Comparison of ENCODE assay signal across 8 mouse cellular contexts in the genomic region with DNA sequence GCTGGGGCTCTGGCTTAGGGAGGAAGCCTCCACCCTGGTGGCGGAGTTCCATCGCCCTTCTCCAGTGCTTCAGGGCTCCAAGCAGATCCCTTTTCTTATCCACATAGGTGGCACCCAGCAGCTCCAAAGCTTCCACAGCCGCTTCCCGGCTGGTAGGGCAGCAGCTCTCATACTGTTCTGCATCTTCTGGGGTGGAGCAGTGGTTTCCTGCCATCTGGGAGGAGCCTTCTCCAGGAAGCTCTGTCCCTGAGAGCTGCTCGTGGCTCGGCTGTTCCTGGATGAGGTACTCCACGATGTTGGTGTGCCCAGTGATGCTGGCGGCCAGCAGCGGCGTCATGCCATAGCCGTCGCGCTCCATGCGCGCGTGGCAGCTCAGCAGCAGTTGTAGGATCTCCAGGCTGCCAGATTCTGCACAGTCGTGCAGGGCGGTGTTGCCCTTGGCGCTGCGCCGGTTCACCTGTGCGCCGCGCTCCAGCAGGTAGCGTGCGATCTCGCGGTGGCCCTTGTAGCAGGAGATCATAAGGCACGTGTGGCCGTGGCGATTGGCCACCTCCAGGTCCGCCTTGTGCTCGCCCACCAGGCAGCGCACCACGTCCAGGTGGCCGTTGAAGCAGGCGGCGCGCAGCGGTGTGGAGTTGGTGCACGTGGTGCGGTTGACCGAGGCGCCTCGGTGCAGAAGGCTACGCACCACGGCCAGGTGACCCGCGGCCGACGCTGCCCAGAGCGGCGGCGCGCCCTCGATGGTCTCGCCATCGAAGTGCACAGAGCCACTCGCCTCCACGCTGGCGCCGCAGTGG. TPM values are rescaled to one million over a fixed set of nuclear protein-coding genes. Genes with fewer than 3 reads are reported as not detected.
DNase-seq lines count a peak whose midpoint lies in the region; ATAC-seq and TF ChIP-seq lines count a peak whose summit lies in the region.
"Not testable (repeated sequence)": the region's sequence is repeated elsewhere in the genome, so short reads cannot be mapped to it uniquely, and the experiment has no call there.

No protein-coding gene starts in this region.

- not testable (repeated sequence) for H3K27ac ChIP-seq in ES-Bruce4 (ENCODE audit: insufficient read depth, low read length); embryonic facial prominence, embryonic 12.5 days; gastrocnemius, adult 2 months; hindbrain, embryonic 11.5 days (ENCODE audit: low read depth, low read length); kidney, postnatal 0 days; liver, embryonic 15.5 days (replicated peaks); midbrain, embryonic 12.5 days (replicated peaks); small intestine, adult 2 months (ENCODE audit: insufficient read depth, low read depth, low read length)

- peak overlapping the region; percentile 55 for H3K4me2 ChIP-seq in embryonic facial prominence, embryonic 12.5 days (replicated peaks)
- 0 out of 2 replicates have a peak overlapping the region, but pooled peaks have one; percentile 17 for H3K4me2 ChIP-seq in hindbrain, embryonic 11.5 days (replicated peaks; ENCODE audit: low read depth, low read length)
- peak overlapping the region; percentile 26 for H3K4me2 ChIP-seq in kidney, postnatal 0 days (ENCODE audit: low read length)
- H3K4me2 ChIP-seq in liver, embryonic 15.5 days = peak overlapping the region; percentile 33
- peak overlapping the region; percentile 31 for H3K4me2 ChIP-seq in midbrain, embryonic 12.5 days (replicated peaks)

- 15% methylated on average over 62 of the region's 62 CpGs for WGBS in embryonic facial prominence, embryonic 12.5 days
- 11% methylated on average over 49 of the region's 62 CpGs for WGBS in hindbrain, embryonic 11.5 days
- 14% methylated on average over 50 of the region's 62 CpGs for WGBS in kidney, postnatal 0 days
- 14% methylated on average over 62 of the region's 62 CpGs for WGBS in liver, embryonic 15.5 days (ENCODE audit: insufficient replicate concordance)
- 21% methylated on average over 52 of the region's 62 CpGs for WGBS in midbrain, embryonic 12.5 days
- WGBS in small intestine, adult 2 months = 12% methylated on average over 60 of the region's 62 CpGs

- TF ChIP-seq EP300 in ES-Bruce4 (IDR thresholded peaks at IDR 0.05; ENCODE audit: insufficient read depth, low read depth, low read length) = not testable (repeated sequence)

- intact Hi-C loops in gastrocnemius, adult 2 months (cut with DNase I) = not testable (repeated sequence)

- H3K27me3 ChIP-seq in ES-Bruce4 (ENCODE audit: control insufficient read depth, insufficient read depth, low read length, poor library complexity, severe bottlenecking); kidney, postnatal 0 days (ENCODE audit: insufficient read depth, low read length); small intestine, adult 2 months (ENCODE audit: control insufficient read depth, insufficient read depth, low read length): not testable (repeated sequence)
- peaks cover 27% of the 10 kb centered on the region for H3K27me3 ChIP-seq in embryonic facial prominence, embryonic 12.5 days
- H3K27me3 ChIP-seq in hindbrain, embryonic 11.5 days (ENCODE audit: control insufficient read depth, insufficient read depth, low read length) = peaks cover 10% of the 10 kb centered on the region
- peaks cover 40% of the 10 kb centered on the region for H3K27me3 ChIP-seq in liver, embryonic 15.5 days
- peaks cover 33% of the 10 kb centered on the region for H3K27me3 ChIP-seq in midbrain, embryonic 12.5 days

- peak; percentile 35; the same call in 1 of the 2 replicates for ATAC-seq in embryonic facial prominence, embryonic 12.5 days (ENCODE audit: insufficient number of reproducible peaks, insufficient read depth, low FRiP score, low TSS enrichment)
- ATAC-seq in hindbrain, embryonic 11.5 days (ENCODE audit: low FRiP score) = peak; percentile 26; the same call in 1 of the 2 replicates
- ATAC-seq in kidney, postnatal 0 days (replicated peaks; ENCODE audit: low FRiP score, low read depth) = peak; percentile 65
- peak; percentile 19; the same call in 1 of the 2 replicates for ATAC-seq in liver, embryonic 15.5 days (ENCODE audit: insufficient read depth)
- ATAC-seq in midbrain, embryonic 12.5 days (ENCODE audit: low FRiP score, low read depth) = not testable (repeated sequence)

- H3K9ac ChIP-seq in ES-Bruce4 (ENCODE audit: low read depth, poor library complexity, severe bottlenecking); embryonic facial prominence, embryonic 12.5 days; hindbrain, embryonic 11.5 days (ENCODE audit: low read depth, low read length); kidney, postnatal 0 days (ENCODE audit: low read depth, low read length); liver, embryonic 15.5 days; midbrain, embryonic 12.5 days (replicated peaks): not testable (repeated sequence)

- TF ChIP-seq POLR2A in ES-Bruce4 (IDR thresholded peaks at IDR 0.05; ENCODE audit: insufficient read depth, low read length); small intestine, adult 2 months (IDR thresholded peaks at IDR 0.05; ENCODE audit: low read depth, low read length): not testable (repeated sequence)

- not testable (repeated sequence) for TF ChIP-seq CTCF in ES-Bruce4 (IDR thresholded peaks at IDR 0.05; ENCODE audit: low read depth, low read length); gastrocnemius, adult 2 months (IDR thresholded peaks at IDR 0.05); kidney, postnatal 0 days (IDR thresholded peaks at IDR 0.05; ENCODE audit: low read depth); small intestine, adult 2 months (IDR thresholded peaks at IDR 0.05; ENCODE audit: extremely low read depth, insufficient read length, insufficient replicate concordance, low read depth, low read length)

- DNase-seq in gastrocnemius, adult 2 months = peak; percentile 34
- not testable (repeated sequence) for DNase-seq in hindbrain, embryonic 11.5 days (ENCODE audit: low spot score); kidney, postnatal 0 days (ENCODE audit: low spot score)

- H3K9me3 ChIP-seq in ES-Bruce4 (replicated peaks; ENCODE audit: control insufficient read depth, insufficient read depth, low read length, poor library complexity, severe bottlenecking); embryonic facial prominence, embryonic 12.5 days; hindbrain, embryonic 11.5 days (ENCODE audit: control insufficient read depth, low read length); kidney, postnatal 0 days (replicated peaks; ENCODE audit: low read length); liver, embryonic 15.5 days (replicated peaks); midbrain, embryonic 12.5 days: not testable (repeated sequence)

- not testable (repeated sequence) for H3K36me3 ChIP-seq in ES-Bruce4 (ENCODE audit: control insufficient read depth, insufficient read depth, low read length, poor library complexity, severe bottlenecking); embryonic facial prominence, embryonic 12.5 days; hindbrain, embryonic 11.5 days (ENCODE audit: control insufficient read depth, insufficient read depth, low read length); kidney, postnatal 0 days (ENCODE audit: insufficient read depth, low read length); liver, embryonic 15.5 days (replicated peaks); midbrain, embryonic 12.5 days; small intestine, adult 2 months (ENCODE audit: control insufficient read depth, insufficient read depth, low read length)

- H3K4me3 ChIP-seq in ES-Bruce4 (ENCODE audit: low read depth, low read length) = peak overlapping the region; percentile 55
- peak overlapping the region; percentile 30 for H3K4me3 ChIP-seq in embryonic facial prominence, embryonic 12.5 days
- H3K4me3 ChIP-seq in gastrocnemius, adult 2 months = peak overlapping the region; percentile 51
- H3K4me3 ChIP-seq in hindbrain, embryonic 11.5 days (ENCODE audit: low read depth, low read length) = 0 out of 2 replicates have a peak overlapping the region, but pooled peaks have one; percentile 8
- H3K4me3 ChIP-seq in kidney, postnatal 0 days (replicated peaks; ENCODE audit: low read depth, low read length); midbrain, embryonic 12.5 days: not testable (repeated sequence)
- H3K4me3 ChIP-seq in liver, embryonic 15.5 days (replicated peaks) = 0 out of 2 replicates have a peak overlapping the region, but pooled peaks have one; percentile 4
- peak overlapping the region; percentile 33; the same call in 1 of the 2 replicates for H3K4me3 ChIP-seq in small intestine, adult 2 months (ENCODE audit: low read depth, low read length)

- not testable (repeated sequence) for H3K4me1 ChIP-seq in ES-Bruce4 (ENCODE audit: control insufficient read depth, insufficient read depth, low read length); embryonic facial prominence, embryonic 12.5 days; hindbrain, embryonic 11.5 days (replicated peaks; ENCODE audit: control insufficient read depth, insufficient read depth, low read length); kidney, postnatal 0 days (replicated peaks; ENCODE audit: insufficient read depth, low read length); liver, embryonic 15.5 days (replicated peaks); midbrain, embryonic 12.5 days; small intestine, adult 2 months (ENCODE audit: control insufficient read depth, insufficient read depth, insufficient read length, low read length)

RNA-seq across cellular contexts. Expression of a gene that starts 0.8 kb away (rescaled TPM):
- polyA plus RNA-seq in ES-Bruce4 (2011; ENCODE audit: insufficient read depth, insufficient read length, low read depth, missing spikeins) = not detected in 2 replicates
- polyA plus RNA-seq in embryonic facial prominence, embryonic 12.5 days (2016; fragmentation: Nextera tagmentation; extraction: Ambion mirVana) = 0.11 and 0.12 TPM in 2 replicates
- 1 to 10 TPM; 2.7 to 2.8 TPM for total RNA-seq in gastrocnemius, adult 2 months (2021)
- polyA plus RNA-seq in hindbrain, embryonic 11.5 days (2014; fragmentation: Nextera tagmentation; extraction: Ambion mirVana) = 0.06 and 0.08 TPM in 2 replicates
- 0.04 and 0.13 TPM in 2 replicates for polyA plus RNA-seq in kidney, postnatal 0 days (2015; fragmentation: Nextera tagmentation; extraction: Ambion mirVana)
- polyA plus RNA-seq in liver, embryonic 15.5 days (2015; fragmentation: Nextera tagmentation; extraction: Ambion mirVana) = 0.14 and 0.28 TPM in 2 replicates
- polyA plus RNA-seq in midbrain, embryonic 12.5 days (2016; fragmentation: Nextera tagmentation; extraction: Ambion mirVana) = 0.22 and 0.34 TPM in 2 replicates
- polyA plus RNA-seq in small intestine, adult 2 months (2012; rRNA removed) = 0.03 and 0.08 TPM in 2 replicates
